Mouse (Mus musculus) hindbrain, embryonic 12.5 days (tissue): Measurements from ENCODE around the gene Ap3d1. TPM values are rescaled to one million over a fixed set of nuclear protein-coding genes. Genes with fewer than 3 reads are reported as not detected.

ENCODE experiments used
- ATAC-seq: fragments of 200-750 bp; cut with Nextera tagmentation; 2 replicates; pipeline ENCODE4 v1.8.0; 2017; ENCODE audit warnings: moderate TSS enrichment; ENCODE audit not compliant: low FRiP score
- H3K27ac ChIP-seq: fragments of 300-500 bp; sonication (generic); 2 replicates; pipeline ENCODE4 v1.5.1; 2016; ENCODE audit warnings: mild to moderate bottlenecking
- H3K27me3 ChIP-seq: fragments of 300-500 bp; sonication (generic); 2 replicates; pipeline ENCODE4 v1.6.1; 2016; ENCODE audit warnings: mild to moderate bottlenecking
- H3K36me3 ChIP-seq: fragments of 300-500 bp; sonication (generic); 2 replicates; pipeline ENCODE4 v1.6.1; 2016; ENCODE audit warnings: mild to moderate bottlenecking
- H3K4me1 ChIP-seq: fragments of 300-500 bp; sonication (generic); 2 replicates; pipeline ENCODE4 v1.6.1; 2016
- H3K4me2 ChIP-seq: fragments of 300-500 bp; sonication (generic); replicated peaks from 2 replicates; pipeline ENCODE4 v1.6.1; 2016; ENCODE audit warnings: mild to moderate bottlenecking
- H3K4me3 ChIP-seq: fragments of 300-500 bp; sonication (generic); 2 replicates; pipeline ENCODE4 v1.5.1; 2016; ENCODE audit warnings: mild to moderate bottlenecking
- H3K9ac ChIP-seq: fragments of 300-500 bp; sonication (generic); 2 replicates; pipeline ENCODE4 v1.6.1; 2016; ENCODE audit warnings: mild to moderate bottlenecking, moderate library complexity
- H3K9me3 ChIP-seq: fragments of 300-500 bp; sonication (generic); replicated peaks from 2 replicates; pipeline ENCODE4 v1.6.1; 2016; ENCODE audit warnings: mild to moderate bottlenecking
- WGBS: fragments of 180-500 bp; shearing (Covaris S2); methylation state at CpG from one replicate; pipeline ENCODE4 v1.1.7; 2016; 5-methylcytosine and 5-hydroxymethylcytosine counted together
- polyA plus RNA-seq: library from polyadenylated mRNA; unstranded; fragments of >200 nt; fragmentation: Nextera tagmentation; extraction: Ambion mirVana; gene quantifications from 2 replicates; pipeline ENCODE4 v1.2.1, GENCODE M21; 2016

Ap3d1 gene
- polyA plus RNA-seq, 1 experiment from 2014 or later, result 101 TPM

DNA sequence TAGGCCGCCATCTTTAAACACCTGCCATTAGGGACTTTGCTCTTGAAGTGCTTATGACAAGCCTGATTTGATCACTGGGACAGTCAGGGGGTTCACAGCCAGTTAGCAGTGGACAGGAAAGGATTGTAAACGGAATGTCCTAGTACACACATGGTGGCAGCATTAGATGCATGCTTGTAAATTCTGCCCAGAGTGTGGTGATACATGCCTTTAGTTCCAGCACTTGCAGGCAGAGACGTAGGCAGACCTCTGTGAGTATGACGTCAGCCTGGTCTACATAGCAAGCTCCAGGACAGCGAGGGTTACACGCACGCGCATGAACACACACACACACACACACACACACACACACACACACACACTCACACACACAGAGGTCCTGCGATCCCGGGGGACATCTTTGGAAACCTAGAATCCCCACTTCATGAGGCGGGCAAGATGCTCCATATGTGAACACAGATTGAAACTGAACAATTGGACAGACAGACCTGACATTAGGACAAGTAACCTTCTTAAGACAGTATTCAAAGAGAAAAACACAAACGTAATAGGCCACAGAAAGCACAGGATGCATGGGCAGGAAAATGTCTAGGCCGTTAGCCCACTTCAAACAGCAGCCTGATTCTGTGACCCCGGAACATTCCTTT, 83.7 kb downstream of the Ap3d1 start:
- Histone ChIP-seq H3K27ac (no peak overlapping the region), H3K27me3 (no peaks in the 10 kb centered on the region), H3K4me1 (peaks cover 26% of the 10 kb centered on the region), H3K4me2 (no peak overlapping the region), H3K9me3 (no peaks in the 10 kb centered on the region), H3K36me3 (no peaks in the 10 kb centered on the region), H3K4me3 (no peak overlapping the region), H3K9ac (no peak overlapping the region)
- WGBS, result 86% methylated on average over 14 of the region's 14 CpGs
- ATAC-seq, result no peak

Other genes with a start within 250 kb of the Ap3d1 start
- gene Onecut3, start 247.4 kb downstream of the Ap3d1 start, polyA plus RNA-seq, result 1.7 and 2.3 TPM in 2 replicates
- 0.93 and 1.1 TPM in 2 replicates for gene Atp8b3, start 203.1 kb downstream of the Ap3d1 start, polyA plus RNA-seq
- 33.1 and 33.8 TPM in 2 replicates for gene Rexo1, start 180.7 kb downstream of the Ap3d1 start, polyA plus RNA-seq
- gene Klf16, start 164.9 kb downstream of the Ap3d1 start, polyA plus RNA-seq, result 7.1 and 8.1 TPM in 2 replicates
- 112 and 118 TPM in 2 replicates for gene Abhd17a, start 151.9 kb downstream of the Ap3d1 start, polyA plus RNA-seq
- gene Scamp4, start 139.4 kb downstream of the Ap3d1 start, polyA plus RNA-seq, result 60.3 and 69.4 TPM in 2 replicates
- 4.8 and 5.5 TPM in 2 replicates for gene Adat3, start 139.4 kb downstream of the Ap3d1 start, polyA plus RNA-seq
- 5.2 and 5.3 TPM in 2 replicates for gene Gm49322, start 136.2 kb downstream of the Ap3d1 start, polyA plus RNA-seq
- gene Csnk1g2, start 119.4 kb downstream of the Ap3d1 start, polyA plus RNA-seq, result 190 and 192 TPM in 2 replicates
- 87.8 and 96.4 TPM in 2 replicates for gene Btbd2, start 85.2 kb downstream of the Ap3d1 start, polyA plus RNA-seq
- gene Mknk2, start 64.2 kb downstream of the Ap3d1 start, polyA plus RNA-seq, result 88.1 and 90.3 TPM in 2 replicates
- gene Mob3a, start 40.3 kb downstream of the Ap3d1 start, polyA plus RNA-seq, result 56.5 and 62.9 TPM in 2 replicates
- gene Izumo4, start 40.1 kb downstream of the Ap3d1 start, polyA plus RNA-seq, result 27.1 and 30.5 TPM in 2 replicates
- gene Dot1l, start 12.9 kb upstream of the Ap3d1 start, polyA plus RNA-seq, result 25.9 and 27.4 TPM in 2 replicates
- gene Sf3a2, start 55.9 kb upstream of the Ap3d1 start, polyA plus RNA-seq, result 65.3 and 71.8 TPM in 2 replicates
- 139 TPM in 2 replicates for gene Plekhj1, start 56.4 kb upstream of the Ap3d1 start, polyA plus RNA-seq
- gene Amh, start 63.0 kb upstream of the Ap3d1 start, polyA plus RNA-seq, result not detected in 2 replicates
- gene Jsrp1, start 71.2 kb upstream of the Ap3d1 start, polyA plus RNA-seq, result 0.83 and 1.7 TPM in 2 replicates
- 1,255 and 1,389 TPM in 2 replicates for gene Oaz1, start 84.4 kb upstream of the Ap3d1 start, polyA plus RNA-seq
- gene Lingo3, start 101.8 kb upstream of the Ap3d1 start, polyA plus RNA-seq, result 0.74 and 0.94 TPM in 2 replicates
- 214 and 250 TPM in 2 replicates for gene Lsm7, start 112.9 kb upstream of the Ap3d1 start, polyA plus RNA-seq
- 56.6 and 58.8 TPM in 2 replicates for gene Sppl2b, start 113.0 kb upstream of the Ap3d1 start, polyA plus RNA-seq
- 0.08 TPM in 2 replicates for gene Tmprss9, start 129.6 kb upstream of the Ap3d1 start, polyA plus RNA-seq
- gene Timm13, start 158.7 kb upstream of the Ap3d1 start, polyA plus RNA-seq, result 271 and 305 TPM in 2 replicates
- 56.8 and 57.9 TPM in 2 replicates for gene Lmnb2, start 176.0 kb upstream of the Ap3d1 start, polyA plus RNA-seq
- gene Gadd45b, start 187.8 kb upstream of the Ap3d1 start, polyA plus RNA-seq, result 11.8 and 15.8 TPM in 2 replicates